1 mouse cellular context compared by ENCODE assay signal in the genomic region with DNA sequence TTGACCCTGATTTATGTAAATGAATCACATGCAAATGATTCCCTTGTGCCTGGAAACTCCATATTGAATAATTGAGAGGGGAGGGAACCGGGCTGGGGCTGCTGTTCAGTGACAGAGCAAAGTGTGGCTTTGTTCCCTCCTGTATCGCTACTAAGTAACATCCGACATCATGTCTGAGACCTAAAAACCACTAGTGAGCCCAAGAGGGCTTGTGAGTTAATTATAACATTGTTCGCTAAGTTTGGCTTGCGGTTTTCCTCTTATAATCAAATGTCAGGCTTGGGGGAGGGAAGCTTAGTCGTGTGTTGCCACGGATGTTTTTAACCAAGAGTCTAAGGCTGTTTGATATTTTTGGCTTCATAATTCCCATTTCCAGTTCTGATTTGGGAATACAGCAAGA.
A peak's percentile ranks its signal among the peaks of the same experiment; 100 is the strongest.
TF ChIP-seq lines count a peak whose summit lies in the region.

No protein-coding gene starts in this region.

TF ChIP-seq in CH12.LX, 34 proteins besides CTCF, POLR2A, EP300 and RAD21:
- TF ChIP-seq MYC (IDR thresholded peaks at IDR 0.05; ENCODE audit: low read depth, low read length) = no peak
- peak; percentile 37; the same call in 1 of the 2 replicates for TF ChIP-seq BHLHE40 (IDR thresholded peaks at IDR 0.05; ENCODE audit: low read depth, low read length)
- TF ChIP-seq MEF2A (IDR thresholded peaks at IDR 0.05; ENCODE audit: borderline replicate concordance, low read depth, low read length) = peak; percentile 72
